Comparison of ENCODE assay signal across 9 mouse cellular contexts in genomic region chr3:30650062-30650841, GRCm38 (mm10). TPM values are rescaled to one million over a fixed set of nuclear protein-coding genes. Genes with fewer than 3 reads are reported as not detected.
DNase-seq lines count a peak whose midpoint lies in the region; ATAC-seq lines count a peak whose summit lies in the region.
"Had no signal": no experiment of that assay in that cellular context is flagged by ENCODE, and none has a peak within 500 bp of the region (broad histone marks: within the 10 kb centered on the region; RNA-seq: fewer than 3 reads in every experiment).

No protein-coding gene starts in this region.

- H3K4me3 ChIP-seq in limb, embryonic 10.5 days = peak overlapping the region; percentile 56
- H3K4me3 ChIP-seq in midbrain, embryonic 11.5 days (ENCODE audit: low read depth, low read length) = peak overlapping the region; percentile 35

- no peak for DNase-seq in cerebellum, adult 11-12 months
- peak; percentile 6 to 30 for DNase-seq in urinary bladder, adult 18-20 months (ENCODE audit: low spot score in 2 of 2)
- DNase-seq in urinary bladder, postnatal 4 days (ENCODE audit: low spot score in 2 of 2) = no peak
- peak; percentile 11 for DNase-seq in heart, postnatal 4 days
- DNase-seq in limb, embryonic 10.5 days (ENCODE audit: low spot score) = peak; percentile 61
- DNase-seq in midbrain, embryonic 11.5 days (ENCODE audit: low spot score, missing footprints) = peak; percentile 90
- no peak for DNase-seq in gastrocnemius, postnatal 36 days

- no peak overlapping the region for H3K27ac ChIP-seq in limb, embryonic 10.5 days
- H3K27ac ChIP-seq in midbrain, embryonic 11.5 days (ENCODE audit: low read depth, low read length) = no peak overlapping the region

- under 1% methylated on average over 41 of the region's 41 CpGs for WGBS in limb, embryonic 10.5 days
- WGBS in midbrain, embryonic 11.5 days = 1% methylated on average over 41 of the region's 41 CpGs

- H3K27me3 ChIP-seq in limb, embryonic 10.5 days (ENCODE audit: low read depth, poor library complexity, severe bottlenecking) = peaks cover 41% of the 10 kb centered on the region
- peaks cover 22% of the 10 kb centered on the region for H3K27me3 ChIP-seq in midbrain, embryonic 11.5 days (ENCODE audit: control insufficient read depth, insufficient read depth, low read length)

- peak overlapping the region; percentile 38 for H3K9ac ChIP-seq in midbrain, embryonic 11.5 days (ENCODE audit: low read length)

- peak overlapping the region; percentile 68 for H3K4me2 ChIP-seq in midbrain, embryonic 11.5 days

- peaks cover 28% of the 10 kb centered on the region for H3K4me1 ChIP-seq in limb, embryonic 10.5 days
- H3K4me1 ChIP-seq in midbrain, embryonic 11.5 days (ENCODE audit: control insufficient read depth, insufficient read depth, low read length) = peaks cover 11% of the 10 kb centered on the region

- intact Hi-C loops in gastrocnemius, postnatal 36 days (cut with DNase I) = no loop called here

- ATAC-seq in cerebellum, adult (ENCODE audit: insufficient number of reproducible peaks, low FRiP score, low TSS enrichment) = 0 out of 2 replicates have a peak, but pooled peaks have one; percentile 39
- ATAC-seq in midbrain, embryonic 11.5 days (ENCODE audit: low FRiP score) = peak; percentile 43

- H3K9me3 ChIP-seq in limb, embryonic 10.5 days (replicated peaks) = no peaks in the 10 kb centered on the region
- no peaks in the 10 kb centered on the region for H3K9me3 ChIP-seq in midbrain, embryonic 11.5 days (ENCODE audit: control insufficient read depth, low read length)

- H3K36me3 ChIP-seq in limb, embryonic 10.5 days = no peaks in the 10 kb centered on the region
- no peaks in the 10 kb centered on the region for H3K36me3 ChIP-seq in midbrain, embryonic 11.5 days (ENCODE audit: control insufficient read depth, insufficient read depth, low read length)

RNA-seq across cellular contexts. Expression of gene Lrrc34, which starts 2.6 kb away (rescaled TPM):
- not detected for total RNA-seq in heart, postnatal 4 days (2021)
- 1.9 and 2.8 TPM in 2 replicates for polyA plus RNA-seq in limb, embryonic 10.5 days (2016; fragmentation: Nextera tagmentation; extraction: Ambion mirVana)
- polyA plus RNA-seq in midbrain, embryonic 11.5 days (2014; fragmentation: Nextera tagmentation; extraction: Ambion mirVana) = 1.6 and 1.9 TPM in 2 replicates
- not detected for total RNA-seq in gastrocnemius, postnatal 36 days (2021)

RNA-seq across cellular contexts. Expression of gene Lrriq4, which starts 5.9 kb away (rescaled TPM):
- not detected for total RNA-seq in heart, postnatal 4 days (2021)
- not detected in 2 replicates for polyA plus RNA-seq in limb, embryonic 10.5 days (2016; fragmentation: Nextera tagmentation; extraction: Ambion mirVana)
- polyA plus RNA-seq in midbrain, embryonic 11.5 days (2014; fragmentation: Nextera tagmentation; extraction: Ambion mirVana) = not detected in 2 replicates
- not detected for total RNA-seq in gastrocnemius, postnatal 36 days (2021)
- total RNA-seq: layer of hippocampus, postnatal 10 days had no signal

RNA-seq across cellular contexts. Expression of gene Mynn, which starts 48.4 kb away (rescaled TPM):
- 10 to 100 TPM; 18.5 to 20.0 TPM for total RNA-seq in heart, postnatal 4 days (2021)
- polyA plus RNA-seq in limb, embryonic 10.5 days (2016; fragmentation: Nextera tagmentation; extraction: Ambion mirVana) = 27.1 and 32.2 TPM in 2 replicates
- polyA plus RNA-seq in midbrain, embryonic 11.5 days (2014; fragmentation: Nextera tagmentation; extraction: Ambion mirVana) = 37.5 and 38.7 TPM in 2 replicates
- 1 to 10 TPM; 7.0 to 8.3 TPM for total RNA-seq in gastrocnemius, postnatal 36 days (2021)

RNA-seq across cellular contexts. Expression of gene Lrrc31, which starts 49.4 kb away (rescaled TPM):
- total RNA-seq in heart, postnatal 4 days (2021) = under 1 TPM in 1 of 2 experiments, not detected in 1; 0.12 TPM
- not detected in 2 replicates for polyA plus RNA-seq in limb, embryonic 10.5 days (2016; fragmentation: Nextera tagmentation; extraction: Ambion mirVana)
- polyA plus RNA-seq in midbrain, embryonic 11.5 days (2014; fragmentation: Nextera tagmentation; extraction: Ambion mirVana) = not detected in 2 replicates
- not detected for total RNA-seq in gastrocnemius, postnatal 36 days (2021)
- total RNA-seq: layer of hippocampus, postnatal 10 days had no signal

RNA-seq across cellular contexts. Expression of gene Actrt3, which starts 50.5 kb away (rescaled TPM):
- not detected for total RNA-seq in heart, postnatal 4 days (2021)
- polyA plus RNA-seq in limb, embryonic 10.5 days (2016; fragmentation: Nextera tagmentation; extraction: Ambion mirVana) = 0.08 TPM in 1 of 2 replicates, not detected in the other
- 0.15 TPM in 2 replicates for polyA plus RNA-seq in midbrain, embryonic 11.5 days (2014; fragmentation: Nextera tagmentation; extraction: Ambion mirVana)
- not detected for total RNA-seq in gastrocnemius, postnatal 36 days (2021)

Comparison
In these comparisons a context has a peak if more than half of its experiments do, and no peak if none do; other contexts are left out.
1. DNase-seq: peak in urinary bladder, adult 18-20 months (2 of 2), heart, postnatal 4 days (single experiment), limb, embryonic 10.5 days (single experiment) and midbrain, embryonic 11.5 days (single experiment); none in cerebellum, adult 11-12 months (single experiment), urinary bladder, postnatal 4 days (0 of 2) and gastrocnemius, postnatal 36 days (0 of 2).